Mouse (Mus musculus) bone marrow macrophage, adult 2 months (primary cell): ENCODE data around the gene Gpn3.

Source experiments
- CTCF ChIP-seq: IDR thresholded peaks from 2 replicates; pipeline ENCODE4 v1.5.1; 2012; ENCODE audit warnings: low read depth, mild to moderate bottlenecking, low read length, moderate library complexity
- POLR2A ChIP-seq: IDR thresholded peaks from 2 replicates; pipeline ENCODE4 v1.6.1; 2012; ENCODE audit warnings: mild to moderate bottlenecking, low read depth, low read length, borderline replicate concordance

GRCm38 (mm10) chr5:122391786-122392180 is 20.1 kb downstream of the Gpn3 start, which contains the start of gene Arpc3:
- TF ChIP-seq CTCF = peak; percentile 28; the same call in 1 of the 2 replicates
- no peak for TF ChIP-seq POLR2A
